29 mouse cellular contexts compared by ENCODE assay signal in the genomic region with DNA sequence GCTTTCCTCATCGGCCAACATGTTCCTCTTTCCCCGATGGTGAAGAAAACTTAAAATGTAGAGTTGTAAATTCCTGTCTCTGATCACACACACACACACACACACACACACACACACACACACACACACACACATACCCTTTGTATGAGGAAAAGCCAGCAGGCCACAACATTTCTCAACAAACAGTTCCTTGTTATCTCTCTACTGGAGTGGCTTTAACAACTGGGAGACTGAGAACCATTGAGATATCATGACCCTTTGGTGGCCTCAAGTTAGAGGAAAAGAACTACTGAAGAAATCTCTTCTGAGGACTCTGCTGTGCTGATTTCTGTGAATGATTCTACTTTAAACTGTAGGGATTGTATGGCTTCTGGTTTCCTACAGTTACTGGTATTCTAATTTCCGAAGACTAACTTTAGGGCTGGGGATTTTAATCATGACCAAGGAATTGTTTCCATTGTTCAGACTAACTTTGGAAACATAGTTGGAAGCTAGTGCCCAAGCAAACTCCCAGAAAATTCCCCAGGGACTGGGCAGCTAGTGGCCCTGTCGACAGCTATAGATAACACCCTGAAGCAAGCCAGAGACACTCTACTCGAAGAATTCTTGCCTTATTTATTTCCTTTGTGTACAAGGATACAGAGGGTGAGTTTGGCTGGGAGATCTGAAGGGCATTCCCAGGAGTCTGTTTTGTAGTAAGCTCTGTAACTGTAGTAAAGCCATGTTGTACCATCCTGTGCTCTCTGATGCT.
A peak's percentile ranks its signal among the peaks of the same experiment; 100 is the strongest.
DNase-seq lines count a peak whose midpoint lies in the region; ATAC-seq and TF ChIP-seq lines count a peak whose summit lies in the region.
"Had no signal": no experiment of that assay in that cellular context is flagged by ENCODE, and none has a peak within 500 bp of the region (broad histone marks: within the 10 kb centered on the region; RNA-seq: fewer than 3 reads in every experiment).

No protein-coding gene starts in this region.

- H3K27me3 ChIP-seq in lung, embryonic 14.5 days (ENCODE audit: insufficient read depth, low read length) = no peaks in the 10 kb centered on the region
- H3K27me3 ChIP-seq in lung, postnatal 0 days (replicated peaks; ENCODE audit: insufficient read depth, low read length) = no peaks in the 10 kb centered on the region
- 0 out of 2 replicates have a peak, but pooled peaks cover 2% of the 10 kb centered on the region for H3K27me3 ChIP-seq in heart, embryonic 11.5 days (ENCODE audit: control insufficient read depth, insufficient read depth, low read length)
- H3K27me3 ChIP-seq in heart, embryonic 16.5 days (ENCODE audit: control insufficient read depth, insufficient read depth, low read length) = no peaks in the 10 kb centered on the region
- H3K27me3 ChIP-seq: embryonic facial prominence, embryonic 12.5 days; intestine, embryonic 15.5 days; neural tube, embryonic 12.5 days; stomach, embryonic 15.5 days had no signal

- 45% methylated on average over 5 of the region's 5 CpGs for WGBS in lung, embryonic 14.5 days
- 35% methylated on average over 5 of the region's 5 CpGs for WGBS in lung, postnatal 0 days
- 14% methylated on average over 5 of the region's 5 CpGs for WGBS in heart, embryonic 11.5 days (ENCODE audit: insufficient replicate concordance)
- WGBS in heart, embryonic 16.5 days = 10% methylated on average over 5 of the region's 5 CpGs

- H3K9me3 ChIP-seq in lung, embryonic 14.5 days (ENCODE audit: low read depth, low read length) = no peaks in the 10 kb centered on the region
- no peaks in the 10 kb centered on the region for H3K9me3 ChIP-seq in lung, postnatal 0 days (ENCODE audit: low read length)
- H3K9me3 ChIP-seq in heart, embryonic 11.5 days (replicated peaks; ENCODE audit: control insufficient read depth, low read length) = no peaks in the 10 kb centered on the region
- no peaks in the 10 kb centered on the region for H3K9me3 ChIP-seq in heart, embryonic 16.5 days (replicated peaks; ENCODE audit: control insufficient read depth, low read length)
- H3K9me3 ChIP-seq: embryonic facial prominence, embryonic 12.5 days; hindbrain, embryonic 12.5 days; intestine, embryonic 15.5 days; midbrain, embryonic 12.5 days; neural tube, embryonic 12.5 days; stomach, embryonic 15.5 days had no signal

- no peak for TF ChIP-seq EP300 in lung, postnatal 0 days (IDR thresholded peaks at IDR 0.05)

- H3K4me1 ChIP-seq in lung, embryonic 14.5 days (ENCODE audit: insufficient read depth) = no peaks in the 10 kb centered on the region
- no peaks in the 10 kb centered on the region for H3K4me1 ChIP-seq in lung, postnatal 0 days (ENCODE audit: insufficient read depth, low read depth, low read length)
- peaks cover 18% of the 10 kb centered on the region for H3K4me1 ChIP-seq in heart, embryonic 11.5 days (ENCODE audit: control insufficient read depth, insufficient read depth, low read length)
- peaks cover 14% of the 10 kb centered on the region for H3K4me1 ChIP-seq in heart, embryonic 16.5 days (ENCODE audit: control insufficient read depth, insufficient read depth, low read length)
- H3K4me1 ChIP-seq: intestine, embryonic 15.5 days; stomach, embryonic 15.5 days had no signal

- no peak overlapping the region for H3K27ac ChIP-seq in lung, embryonic 14.5 days (ENCODE audit: low read depth)
- H3K27ac ChIP-seq in lung, postnatal 0 days (ENCODE audit: low read length) = no peak overlapping the region
- peak overlapping the region; percentile 85 for H3K27ac ChIP-seq in heart, embryonic 11.5 days (ENCODE audit: low read depth, low read length)
- peak overlapping the region; percentile 88 for H3K27ac ChIP-seq in heart, embryonic 16.5 days (ENCODE audit: low read length)
- H3K27ac ChIP-seq: embryonic facial prominence, embryonic 12.5 days; hindbrain, embryonic 12.5 days; hindbrain, postnatal 0 days; intestine, embryonic 15.5 days; kidney, postnatal 0 days; liver, embryonic 14.5 days; midbrain, embryonic 12.5 days; neural tube, embryonic 12.5 days; stomach, embryonic 15.5 days had no signal

- H3K9ac ChIP-seq in lung, embryonic 14.5 days = no peak overlapping the region
- H3K9ac ChIP-seq in lung, postnatal 0 days (replicated peaks; ENCODE audit: low read depth) = no peak overlapping the region
- H3K9ac ChIP-seq in heart, embryonic 11.5 days (ENCODE audit: low read depth, low read length) = no peak overlapping the region
- no peak overlapping the region for H3K9ac ChIP-seq in heart, embryonic 16.5 days (ENCODE audit: low read length)
- H3K9ac ChIP-seq: embryonic facial prominence, embryonic 12.5 days; hindbrain, embryonic 12.5 days; intestine, embryonic 15.5 days; liver, embryonic 14.5 days; midbrain, embryonic 12.5 days; neural tube, embryonic 12.5 days; stomach, embryonic 15.5 days had no signal

- no peak overlapping the region for H3K4me3 ChIP-seq in lung, embryonic 14.5 days (ENCODE audit: low read depth, low read length)
- H3K4me3 ChIP-seq in lung, postnatal 0 days (ENCODE audit: low read depth, low read length) = no peak overlapping the region
- H3K4me3 ChIP-seq in heart, embryonic 11.5 days (ENCODE audit: low read depth, low read length) = no peak overlapping the region
- no peak overlapping the region for H3K4me3 ChIP-seq in heart, embryonic 16.5 days (ENCODE audit: low read length)
- H3K4me3 ChIP-seq: embryonic facial prominence, embryonic 12.5 days; hindbrain, embryonic 12.5 days; intestine, embryonic 15.5 days; midbrain, embryonic 12.5 days; myocyte; neural tube, embryonic 12.5 days; stomach, embryonic 15.5 days had no signal

- TF ChIP-seq CTCF in lung, embryonic 14.5 days (IDR thresholded peaks at IDR 0.05; ENCODE audit: low read depth) = no peak
- no peak for TF ChIP-seq CTCF in lung, postnatal 0 days (IDR thresholded peaks at IDR 0.05)

- no peaks in the 10 kb centered on the region for H3K36me3 ChIP-seq in lung, embryonic 14.5 days (ENCODE audit: insufficient read depth)
- no peaks in the 10 kb centered on the region for H3K36me3 ChIP-seq in lung, postnatal 0 days (ENCODE audit: insufficient read depth, low read length)
- H3K36me3 ChIP-seq in heart, embryonic 11.5 days (ENCODE audit: control insufficient read depth, insufficient read depth, low read length) = no peaks in the 10 kb centered on the region
- no peaks in the 10 kb centered on the region for H3K36me3 ChIP-seq in heart, embryonic 16.5 days (ENCODE audit: control insufficient read depth, insufficient read depth)
- H3K36me3 ChIP-seq: embryonic facial prominence, embryonic 12.5 days; G1E; hindbrain, embryonic 12.5 days; intestine, embryonic 15.5 days; midbrain, embryonic 12.5 days; neural tube, embryonic 12.5 days; stomach, embryonic 15.5 days had no signal

- peak; percentile 11 for DNase-seq in lung, embryonic 14.5 days
- DNase-seq in lung, postnatal 0 days (ENCODE audit: low spot score) = no peak
- DNase-seq in thymus, postnatal 36 days = no peak
- DNase-seq in kidney, adult 18-20 months = no peak
- no peak for DNase-seq in liver
- DNase-seq: adrenal gland, adult 8-10 months; cerebellum, adult 11 months; cerebellum, adult 9-10 months; embryo, embryonic 11 days; gastrocnemius, postnatal 25 days; kidney, adult 8-10 months; kidney, postnatal 4 days; lung, adult 2 months; retina, postnatal 1 day; right cerebral cortex, postnatal 14 days had no signal

- no peak overlapping the region for H3K4me2 ChIP-seq in lung, embryonic 14.5 days
- no peak overlapping the region for H3K4me2 ChIP-seq in lung, postnatal 0 days (replicated peaks; ENCODE audit: low read depth, low read length)
- peak overlapping the region; percentile 35 for H3K4me2 ChIP-seq in heart, embryonic 11.5 days
- peak overlapping the region; percentile 26; the same call in 1 of the 2 replicates for H3K4me2 ChIP-seq in heart, embryonic 16.5 days (ENCODE audit: low read depth, low read length)
- H3K4me2 ChIP-seq: embryonic facial prominence, embryonic 12.5 days; hindbrain, embryonic 12.5 days; intestine, embryonic 15.5 days; midbrain, embryonic 12.5 days; neural tube, embryonic 12.5 days; stomach, embryonic 15.5 days had no signal

- ATAC-seq in lung, embryonic 14.5 days (ENCODE audit: insufficient read depth) = no peak
- ATAC-seq in lung, postnatal 0 days = no peak
- 0 out of 2 replicates have a peak, but pooled peaks have one; percentile 42 for ATAC-seq in heart, embryonic 11.5 days (replicated peaks; ENCODE audit: insufficient number of reproducible peaks, low FRiP score, low TSS enrichment)
- peak; percentile 87 for ATAC-seq in heart, embryonic 16.5 days (replicated peaks; ENCODE audit: extremely low read depth, insufficient read depth, low FRiP score)
- ATAC-seq: forebrain, embryonic 14.5 days; hindbrain, postnatal 0 days; intestine, embryonic 15.5 days had no signal

Comparison
In these comparisons a context has a peak if more than half of its experiments do, and no peak if none do; other contexts are left out.
1. ATAC-seq: peak in heart, embryonic 11.5 days (single experiment) and heart, embryonic 16.5 days (single experiment); none in lung, embryonic 14.5 days (single experiment) and lung, postnatal 0 days (single experiment).
2. H3K27ac ChIP-seq: peak in heart, embryonic 11.5 days (single experiment) and heart, embryonic 16.5 days (single experiment); none in lung, embryonic 14.5 days (single experiment) and lung, postnatal 0 days (single experiment).
3. H3K4me2 ChIP-seq: peak in heart, embryonic 11.5 days (single experiment) and heart, embryonic 16.5 days (single experiment); none in lung, embryonic 14.5 days (single experiment) and lung, postnatal 0 days (single experiment).